Mouse (Mus musculus) heart, adult 2 months (tissue): ENCODE data around the gene Smc3. TPM values are rescaled to one million over a fixed set of nuclear protein-coding genes. Genes with fewer than 3 reads are reported as not detected.
A peak's percentile ranks its signal among the peaks of the same experiment; 100 is the strongest.

Experiments used
- DNase-seq, 2 experiments: peaks; one replicate each; pipeline ENCODE4 v3.0.0; 2021
- H3K27ac ChIP-seq: fragments of 200-600 bp; 2 replicates; pipeline ENCODE4 v1.8.1; 2022
- H3K27me3 ChIP-seq: fragments of 200-500 bp; 2 replicates; pipeline ENCODE4 v1.6.1; 2012; ENCODE audit warnings: mild to moderate bottlenecking, low read length, inconsistent platforms, mixed read lengths; ENCODE audit not compliant: control insufficient read depth, insufficient read depth
- H3K36me3 ChIP-seq: fragments of 200-500 bp; 2 replicates; pipeline ENCODE4 v1.6.1; 2012; ENCODE audit warnings: low read length, inconsistent platforms; ENCODE audit not compliant: control insufficient read depth, insufficient read depth
- H3K4me1 ChIP-seq: fragments of 200-500 bp; 2 replicates; pipeline ENCODE4 v1.6.1; 2011; ENCODE audit warnings: low read length; ENCODE audit not compliant: control insufficient read depth, insufficient read depth
- H3K4me3 ChIP-seq: fragments of 200-600 bp; 2 replicates; pipeline ENCODE4 v1.8.1; 2022
- H3K79me2 ChIP-seq: fragments of 200-500 bp; replicated peaks from 2 replicates; pipeline ENCODE4 v1.6.1; 2012; ENCODE audit warnings: mild to moderate bottlenecking, inconsistent platforms, low read length, moderate library complexity, mixed read lengths; ENCODE audit not compliant: control insufficient read depth, insufficient read depth
- H3K9ac ChIP-seq: fragments of 200-500 bp; 2 replicates; pipeline ENCODE4 v1.6.1; 2012; ENCODE audit warnings: low read depth, mild to moderate bottlenecking, control low read depth, inconsistent platforms, low read length, mixed read lengths
- CTCF ChIP-seq: fragments of 200-600 bp; IDR thresholded peaks from 2 replicates; pipeline ENCODE4 v1.8.1; 2022; ENCODE audit warnings: antibody characterized with exemption, mild to moderate bottlenecking, moderate library complexity
- EP300 ChIP-seq: fragments of 200-500 bp; IDR thresholded peaks from 2 replicates; pipeline ENCODE4 v1.6.1; 2011; ENCODE audit warnings: low read depth, low read length, control low read depth; ENCODE audit not compliant: insufficient read depth
- POLR2A ChIP-seq: fragments of 200-500 bp; IDR thresholded peaks from 2 replicates; pipeline ENCODE4 v1.6.1; 2011; ENCODE audit warnings: mild to moderate bottlenecking, low read depth, low read length, control low read depth; ENCODE audit not compliant: insufficient read depth
- WGBS: fragments of 180-500 bp; shearing (Covaris S2); methylation state at CpG from one replicate; pipeline ENCODE4 v1.1.7; 2018; 5-methylcytosine and 5-hydroxymethylcytosine counted together
- intact Hi-C: fragments of 180-260 bp; cut with DNase I; formaldehyde crosslinking; loops from one replicate; pipeline ENCODE4 v1.15.1; 2025
- polyA plus RNA-seq: library from polyadenylated mRNA; depleted of rRNA; stranded (reverse); fragments of >200 nt; gene quantifications from 2 replicates; pipeline ENCODE4 v1.2.3, GENCODE M21; 2012
- total RNA-seq, 2 experiments: library from RNA; stranded (reverse); gene quantifications; 2 replicates each; pipeline ENCODE4 v1.2.3; 2021

Smc3 gene
- total and polyA plus RNA-seq, 3 experiments: 3.4 to 20.6 (median 20.4) TPM

- Histone ChIP-seq H3K9ac (no peak overlapping the region), H3K4me3 (no peak overlapping the region), H3K27me3 (no peaks in the 10 kb centered on the region), H3K27ac (no peak overlapping the region), H3K4me1 (no peaks in the 10 kb centered on the region), H3K79me2 (no peaks in the 10 kb centered on the region), H3K36me3 (no peaks in the 10 kb centered on the region)
- DNase-seq: no peak
- WGBS: 58% methylated on average over 5 of the region's 5 CpGs
- no peak for TF ChIP-seq POLR2A
- TF ChIP-seq EP300: no peak
- TF ChIP-seq CTCF: no peak
- intact Hi-C loops: no loop called here
These were observed 45.1 kb upstream of the Smc3 start for GRCm38 (mm10) chr19:53554981-53555616.

GRCm38 (mm10) chr19:53556841-53557240, 43.4 kb upstream of the Smc3 start:
- Histone ChIP-seq H3K4me3 (peak overlapping the region; percentile 36), H3K27ac (no peak overlapping the region; the same call in 1 of the 2 replicates), H3K4me1 (no peaks in the 10 kb centered on the region), H3K36me3 (no peaks in the 10 kb centered on the region), H3K27me3 (no peaks in the 10 kb centered on the region), H3K9ac (no peak overlapping the region), H3K79me2 (no peaks in the 10 kb centered on the region)
- TF ChIP-seq POLR2A (no peak), CTCF (peak; percentile 40)
- intact Hi-C loops: no loop called here
- 41% methylated on average over 6 of the region's 6 CpGs for WGBS
- no peak for DNase-seq

GRCm38 (mm10) chr19:53557267-53557936, 42.8 kb upstream of the Smc3 start:
- Histone ChIP-seq H3K4me3 (peak overlapping the region; percentile 36), H3K79me2 (no peaks in the 10 kb centered on the region), H3K4me1 (no peaks in the 10 kb centered on the region), H3K9ac (no peak overlapping the region), H3K36me3 (no peaks in the 10 kb centered on the region), H3K27me3 (no peaks in the 10 kb centered on the region), H3K27ac (no peak overlapping the region; the same call in 1 of the 2 replicates)
- peak; percentile 38 to 44 for DNase-seq
- no peak for TF ChIP-seq CTCF
- TF ChIP-seq EP300: no peak
- TF ChIP-seq POLR2A: no peak
- intact Hi-C loops: no loop called here
- WGBS: 34% methylated on average over 20 of the region's 20 CpGs

GRCm38 (mm10) chr19:53560436-53560835, 39.8 kb upstream of the Smc3 start:
- Histone ChIP-seq H3K27me3 (no peaks in the 10 kb centered on the region), H3K4me3 (no peak overlapping the region), H3K79me2 (no peaks in the 10 kb centered on the region), H3K4me1 (no peaks in the 10 kb centered on the region), H3K36me3 (no peaks in the 10 kb centered on the region), H3K27ac (no peak overlapping the region), H3K9ac (no peak overlapping the region)
- TF ChIP-seq EP300: no peak
- TF ChIP-seq CTCF: no peak
- no peak for TF ChIP-seq POLR2A
- intact Hi-C loops: no loop called here
- 90% methylated on average over 3 of the region's 3 CpGs for WGBS
- no peak for DNase-seq

GRCm38 (mm10) chr19:53564174-53564573, 36.0 kb upstream of the Smc3 start:
- Histone ChIP-seq H3K79me2 (no peaks in the 10 kb centered on the region), H3K9ac (no peak overlapping the region), H3K27ac (no peak overlapping the region), H3K27me3 (no peaks in the 10 kb centered on the region), H3K4me3 (no peak overlapping the region), H3K4me1 (no peaks in the 10 kb centered on the region), H3K36me3 (no peaks in the 10 kb centered on the region)
- WGBS: 40% methylated on average over 4 of the region's 4 CpGs
- no peak for DNase-seq
- intact Hi-C loops: no loop called here
- TF ChIP-seq POLR2A (no peak), EP300 (no peak), CTCF (no peak)

- Histone ChIP-seq H3K36me3 (no peaks in the 10 kb centered on the region), H3K27me3 (no peaks in the 10 kb centered on the region), H3K79me2 (no peaks in the 10 kb centered on the region), H3K27ac (no peak overlapping the region), H3K9ac (no peak overlapping the region), H3K4me3 (no peak overlapping the region), H3K4me1 (no peaks in the 10 kb centered on the region)
- DNase-seq: no peak
- TF ChIP-seq POLR2A (no peak), CTCF (no peak), EP300 (no peak)
- intact Hi-C loops: no loop called here
- WGBS: 83% methylated on average over 14 of the region's 14 CpGs
These were observed 34.5 kb upstream of the Smc3 start for GRCm38 (mm10) chr19:53565565-53566277.
